Mouse (Mus musculus): ENCODE measurements around the gene Spint2. TPM values are rescaled to one million over a fixed set of nuclear protein-coding genes. Genes with fewer than 3 reads are reported as not detected.
"Not testable (repeated sequence)": the region's sequence is repeated elsewhere in the genome, so short reads cannot be mapped to it uniquely, and the experiment has no call there.

Gene Spint2
- polyA plus RNA-seq, 1 experiment from 2014 or later, result 309 TPM

- H3K9ac ChIP-seq (ENCODE audit: low read length), result peak overlapping the region; percentile 42
- peak overlapping the region; percentile 57 for H3K4me2 ChIP-seq (ENCODE audit: low read depth, low read length)
- 6% methylated on average over 34 of the region's 34 CpGs for WGBS
- peak; percentile 90 for ATAC-seq (ENCODE audit: low read depth)
- H3K4me3 ChIP-seq (ENCODE audit: low read length), result peak overlapping the region; percentile 48
- no peaks in the 10 kb centered on the region for H3K27me3 ChIP-seq (ENCODE audit: control insufficient read depth, insufficient read depth, low read depth, low read length)
- no peaks in the 10 kb centered on the region for H3K36me3 ChIP-seq (ENCODE audit: control insufficient read depth, insufficient read depth, low read length)
- peak overlapping the region; percentile 94 for H3K27ac ChIP-seq (ENCODE audit: low read length)
- H3K4me1 ChIP-seq (replicated peaks; ENCODE audit: control insufficient read depth, insufficient read depth, low read length), result peaks cover 3% of the 10 kb centered on the region
- H3K9me3 ChIP-seq (ENCODE audit: control insufficient read depth, low read length), result 0 out of 2 replicates have a peak, but pooled peaks cover 3% of the 10 kb centered on the region
Measured at GRCm38 (mm10) chr7:29211415-29212198, 70.1 kb downstream of the Spint2 start.

- not testable (repeated sequence) for H3K4me1 ChIP-seq (replicated peaks; ENCODE audit: control insufficient read depth, insufficient read depth, low read length); H3K9me3 ChIP-seq (ENCODE audit: control insufficient read depth, low read length); H3K36me3 ChIP-seq (ENCODE audit: control insufficient read depth, insufficient read depth, low read length); H3K27me3 ChIP-seq (ENCODE audit: control insufficient read depth, insufficient read depth, low read depth, low read length)
- 18% methylated on average over 15 of the region's 15 CpGs for WGBS
- Histone ChIP-seq H3K4me3 (ENCODE audit: low read length) (peak overlapping the region; percentile 48), H3K27ac (ENCODE audit: low read length) (peak overlapping the region; percentile 94), H3K4me2 (ENCODE audit: low read depth, low read length) (peak overlapping the region; percentile 57), H3K9ac (ENCODE audit: low read length) (peak overlapping the region; percentile 42)
- peak; percentile 49 for ATAC-seq (ENCODE audit: low read depth)
Measured at GRCm38 (mm10) chr7:29211013-29211412, 70.7 kb downstream of the Spint2 start.

Other genes starting within 250 kb of the Spint2 start
- 0.44 and 0.58 TPM in 2 replicates for gene Ryr1, start 156.7 kb downstream of the Spint2 start, polyA plus RNA-seq (2015; fragmentation: Nextera tagmentation; extraction: Ambion mirVana)
- 1.4 and 2.3 TPM in 2 replicates for gene Rasgrp4, start 147.1 kb downstream of the Spint2 start, polyA plus RNA-seq (2015; fragmentation: Nextera tagmentation; extraction: Ambion mirVana)
- 17.6 and 21.0 TPM in 2 replicates for gene Fam98c, start 125.7 kb downstream of the Spint2 start, polyA plus RNA-seq (2015; fragmentation: Nextera tagmentation; extraction: Ambion mirVana)
- gene Ggn, start 111.7 kb downstream of the Spint2 start, polyA plus RNA-seq (2015; fragmentation: Nextera tagmentation; extraction: Ambion mirVana), result 0.67 and 1.5 TPM in 2 replicates
- gene Spred3, start 111.5 kb downstream of the Spint2 start, polyA plus RNA-seq (2015; fragmentation: Nextera tagmentation; extraction: Ambion mirVana), result 1.2 and 2.0 TPM in 2 replicates
- gene Psmd8, start 101.2 kb downstream of the Spint2 start, polyA plus RNA-seq (2015; fragmentation: Nextera tagmentation; extraction: Ambion mirVana), result 256 and 273 TPM in 2 replicates
- gene Catsperg1, start 67.9 kb downstream of the Spint2 start, polyA plus RNA-seq (2015; fragmentation: Nextera tagmentation; extraction: Ambion mirVana), result 1.1 and 1.7 TPM in 2 replicates
- 1.6 and 2.9 TPM in 2 replicates for gene Kcnk6, start 49.4 kb downstream of the Spint2 start, polyA plus RNA-seq (2015; fragmentation: Nextera tagmentation; extraction: Ambion mirVana)
- 126 and 136 TPM in 2 replicates for gene Yif1b, start 43.6 kb downstream of the Spint2 start, polyA plus RNA-seq (2015; fragmentation: Nextera tagmentation; extraction: Ambion mirVana)
- 21.9 and 32.5 TPM in 2 replicates for gene 2200002D01Rik, start 33.4 kb downstream of the Spint2 start, polyA plus RNA-seq (2015; fragmentation: Nextera tagmentation; extraction: Ambion mirVana)
- gene Ppp1r14a, start 7.4 kb upstream of the Spint2 start, polyA plus RNA-seq (2015; fragmentation: Nextera tagmentation; extraction: Ambion mirVana), result 157 and 162 TPM in 2 replicates
- gene Dpf1, start 22.0 kb upstream of the Spint2 start, polyA plus RNA-seq (2015; fragmentation: Nextera tagmentation; extraction: Ambion mirVana), result 8.1 and 8.7 TPM in 2 replicates
- gene Sipa1l3, start 236.7 kb upstream of the Spint2 start, polyA plus RNA-seq (2015; fragmentation: Nextera tagmentation; extraction: Ambion mirVana), result 21.6 and 21.8 TPM in 2 replicates

Data from lung, embryonic 16.5 days (tissue).